Mouse (Mus musculus) adrenal gland, adult 18-20 months (tissue): ENCODE data around the gene Dab2ip. TPM values are rescaled to one million over a fixed set of nuclear protein-coding genes. Genes with fewer than 3 reads are reported as not detected.

Source experiments
- DNase-seq, 2 experiments: peaks; one replicate each; pipeline ENCODE4 v3.0.0; 2021 to 2022; ENCODE audit warnings: low spot score in 2 of 2
- total RNA-seq, 2 experiments: library from RNA; stranded (reverse); gene quantifications; 1 replicate in 1 of 2; 2 replicates in 1 of 2; pipeline ENCODE4 v1.2.3; 2021

Dab2ip gene
- total RNA-seq, 2 experiments from 2014 or later: 43.5 to 87.3 TPM

- no peak for DNase-seq
Observed at GRCm38 (mm10) chr2:35702001-35702400, 143.9 kb downstream of the Dab2ip start.

GRCm38 (mm10) chr2:35702608-35703007 is 144.5 kb downstream of the Dab2ip start:
- no peak for DNase-seq

DNA sequence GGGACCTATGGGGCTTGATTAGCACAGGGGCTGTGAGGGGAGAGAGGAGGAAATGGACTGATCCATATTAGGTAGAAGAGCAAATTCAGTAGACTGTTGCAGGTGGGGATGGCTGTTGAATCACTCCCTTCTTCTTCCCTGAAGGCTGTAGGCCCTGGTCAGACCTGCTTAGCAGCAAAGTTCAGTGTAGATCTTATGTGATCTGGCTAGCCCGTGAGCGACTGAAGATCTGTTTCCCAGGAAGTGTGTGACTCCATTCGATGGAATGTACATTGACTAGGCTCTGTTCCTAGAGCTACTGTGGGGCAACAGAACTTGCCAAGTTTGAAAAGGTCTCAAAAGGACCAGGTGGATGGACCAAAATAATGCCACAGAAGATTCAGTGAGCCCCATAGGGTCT is 145.2 kb downstream of the Dab2ip start:
- DNase-seq: no peak

- no peak for DNase-seq
Observed at GRCm38 (mm10) chr2:35712611-35713010, 154.5 kb downstream of the Dab2ip start.

DNA sequence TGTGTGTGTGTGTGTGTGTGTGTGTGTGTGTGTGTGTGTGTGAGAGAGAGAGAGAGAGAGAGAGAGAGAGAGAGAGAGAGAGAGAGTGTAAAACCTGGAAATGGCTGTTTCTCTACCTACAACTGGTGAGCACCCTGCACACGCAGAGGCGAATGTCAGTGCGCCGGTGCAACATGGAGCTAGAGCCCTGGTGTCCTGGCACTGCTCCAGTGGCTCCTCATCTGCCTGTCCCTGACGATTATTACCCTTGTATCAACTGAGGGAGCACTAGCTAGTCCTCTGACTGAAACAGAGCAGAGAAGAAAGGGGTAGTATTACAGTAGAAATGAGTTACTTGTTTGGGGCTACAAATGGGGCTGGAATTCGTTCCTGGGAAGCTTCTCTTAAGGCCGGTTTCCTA is 155.4 kb downstream of the Dab2ip start:
- DNase-seq: no peak

- no peak for DNase-seq
Observed at GRCm38 (mm10) chr2:35714742-35715167, 156.7 kb downstream of the Dab2ip start.

DNA sequence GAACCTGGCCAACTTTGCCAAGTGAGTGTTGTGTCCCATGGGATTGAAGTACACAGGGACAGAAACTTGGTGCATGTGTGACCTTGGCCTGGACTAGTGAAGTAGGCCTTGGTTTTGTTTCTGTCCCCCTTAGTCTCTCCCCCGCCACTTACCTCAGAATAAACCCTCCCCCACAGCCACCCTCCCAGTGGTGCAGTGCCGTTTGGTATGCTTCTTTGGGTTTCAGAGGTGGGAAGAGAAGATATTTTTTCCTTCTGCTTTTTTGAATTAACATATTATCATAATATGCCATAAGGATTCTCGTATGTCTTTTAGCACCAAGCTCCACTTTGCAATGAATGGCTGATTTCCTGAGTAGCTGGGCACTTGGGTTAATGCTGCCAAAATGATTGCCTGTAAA is 157.4 kb downstream of the Dab2ip start:
- DNase-seq: no peak

- no peak for DNase-seq
Observed at GRCm38 (mm10) chr2:35716175-35716574, 158.1 kb downstream of the Dab2ip start.

GRCm38 (mm10) chr2:35718003-35718500 is 160.0 kb downstream of the Dab2ip start:
- no peak for DNase-seq

DNA sequence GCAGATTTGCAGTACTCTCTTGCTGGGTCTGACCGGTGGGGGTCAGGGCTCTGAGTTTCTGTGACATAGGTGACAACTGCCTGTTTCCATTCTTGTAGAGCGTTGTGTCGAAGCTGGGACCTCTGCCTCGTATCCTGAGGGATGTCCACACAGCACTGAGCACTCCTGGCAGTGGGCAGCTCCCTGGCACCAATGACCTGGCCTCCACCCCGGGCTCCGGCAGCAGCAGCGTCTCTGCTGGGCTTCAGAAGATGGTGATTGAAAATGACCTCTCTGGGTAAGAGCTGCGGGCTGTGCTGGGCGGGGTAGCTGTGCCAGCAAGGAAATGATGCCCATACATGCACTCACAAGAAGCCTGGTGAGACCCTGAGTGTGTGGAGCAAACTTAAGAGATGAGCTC is 160.6 kb downstream of the Dab2ip start:
- DNase-seq: no peak

DNA sequence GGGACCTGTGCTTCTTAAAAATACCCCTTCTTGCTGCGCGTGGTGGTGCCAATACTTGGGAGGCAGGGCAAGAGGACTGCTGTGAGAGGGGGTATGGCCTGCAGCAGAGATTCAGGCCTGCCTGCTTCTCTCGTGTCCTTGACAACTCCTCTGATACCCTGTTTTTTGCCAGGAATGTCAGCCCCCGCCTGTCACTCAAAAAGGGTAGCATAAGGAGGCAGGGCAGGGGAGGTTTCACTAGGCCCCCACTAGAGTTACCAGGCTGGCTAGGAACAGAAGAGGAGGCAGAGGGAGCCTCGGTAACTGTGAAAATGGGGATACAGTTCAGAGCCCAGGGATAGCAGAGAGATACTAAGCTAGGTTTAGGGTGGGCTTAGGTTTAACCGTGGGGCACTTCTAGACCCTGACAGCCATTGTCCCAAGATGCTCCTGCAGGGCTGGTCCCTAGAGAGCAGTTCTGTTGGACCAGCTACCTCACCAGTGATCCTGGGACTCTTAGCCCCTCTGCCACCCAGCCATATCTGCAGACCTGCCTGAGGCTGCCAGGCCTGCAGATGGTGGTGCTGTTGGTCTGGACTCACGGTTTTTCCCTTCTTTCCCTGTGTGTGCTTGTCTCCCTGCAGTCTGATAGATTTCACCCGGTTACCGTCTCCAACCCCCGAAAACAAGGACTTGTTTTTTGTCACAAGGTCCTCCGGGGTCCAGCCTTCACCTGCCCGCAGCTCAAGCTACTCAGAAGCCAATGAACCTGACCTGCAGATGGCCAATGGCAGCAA is 161.4 kb downstream of the Dab2ip start:
- DNase-seq: no peak

DNA sequence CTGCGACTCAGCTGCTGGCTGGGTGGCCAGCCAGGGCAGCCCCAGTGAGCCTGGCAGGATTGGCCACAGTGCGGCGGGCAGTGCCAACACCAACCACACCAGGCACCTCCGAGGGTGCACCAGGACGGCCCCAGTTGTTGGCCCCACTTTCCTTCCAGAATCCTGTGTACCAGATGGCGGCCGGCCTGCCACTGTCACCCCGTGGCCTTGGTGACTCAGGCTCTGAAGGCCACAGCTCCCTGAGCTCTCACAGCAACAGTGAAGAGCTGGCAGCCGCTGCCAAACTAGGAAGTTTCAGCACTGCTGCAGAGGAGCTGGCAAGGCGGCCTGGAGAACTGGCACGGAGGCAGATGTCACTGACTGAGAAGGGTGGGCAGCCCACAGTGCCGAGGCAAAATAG is 162.0 kb downstream of the Dab2ip start:
- DNase-seq: peak; percentile 62 to 66

GRCm38 (mm10) chr2:35720550-35720949 is 162.5 kb downstream of the Dab2ip start:
- DNase-seq: no peak

GRCm38 (mm10) chr2:35720956-35721355 is 162.9 kb downstream of the Dab2ip start:
- no peak for DNase-seq

DNA sequence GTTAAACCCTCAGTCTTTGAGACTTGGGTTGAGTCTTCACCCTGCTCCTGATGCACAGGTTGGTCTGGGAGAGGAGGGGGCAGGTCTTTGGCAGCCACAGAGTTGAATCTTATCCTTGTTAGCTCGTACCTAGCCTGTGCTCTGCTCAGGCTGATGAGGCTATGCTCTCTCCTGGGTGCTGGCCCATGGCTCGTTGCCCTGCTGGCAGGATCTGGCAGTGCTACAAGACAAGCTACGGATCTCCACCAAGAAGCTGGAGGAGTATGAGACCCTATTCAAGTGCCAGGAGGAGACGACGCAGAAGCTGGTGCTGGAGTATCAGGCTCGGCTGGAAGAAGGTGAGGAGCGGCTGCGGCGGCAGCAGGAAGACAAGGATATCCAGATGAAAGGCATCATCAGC is 164.8 kb downstream of the Dab2ip start:
- DNase-seq: no peak

DNA sequence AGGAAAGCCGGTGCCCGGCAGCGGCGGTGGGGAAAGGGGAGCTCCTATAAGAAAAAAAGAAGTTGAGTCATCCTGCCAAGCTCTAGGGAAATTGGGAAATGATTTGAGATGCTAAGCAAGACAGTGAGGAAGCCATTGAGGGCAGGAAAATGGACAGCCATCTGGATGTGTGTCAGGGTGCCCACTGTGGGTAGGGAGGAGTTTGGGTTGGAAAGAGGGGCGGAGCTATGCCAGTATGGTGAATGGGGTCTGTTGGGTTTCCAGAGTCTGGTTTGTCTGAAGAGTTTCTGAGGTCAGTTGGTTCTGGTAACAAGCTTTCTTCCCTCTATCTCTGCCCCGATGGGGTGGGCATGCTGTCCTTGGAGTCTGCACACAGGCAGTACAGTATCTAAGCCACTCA is 165.2 kb downstream of the Dab2ip start:
- DNase-seq: no peak

DNA sequence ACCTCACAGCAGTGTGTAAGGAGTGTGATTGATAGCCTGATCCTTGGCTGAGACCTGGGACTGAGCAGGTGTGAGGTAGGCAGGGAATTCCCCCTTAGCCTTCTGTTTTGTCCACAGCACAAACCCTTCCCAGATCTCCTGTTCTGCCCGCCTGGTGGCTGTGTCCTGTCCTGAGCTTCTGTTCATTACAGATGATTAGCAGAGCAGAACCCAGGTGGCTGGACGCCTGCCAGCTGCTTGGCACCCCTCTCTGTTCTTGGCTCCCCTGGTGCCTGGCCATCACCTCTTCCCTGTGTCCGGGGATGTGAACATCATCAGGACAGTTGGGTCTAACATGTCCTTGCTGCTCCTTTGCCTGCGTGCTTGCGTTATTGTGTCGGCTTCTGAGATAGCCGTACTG is 165.6 kb downstream of the Dab2ip start:
- DNase-seq: no peak

DNA sequence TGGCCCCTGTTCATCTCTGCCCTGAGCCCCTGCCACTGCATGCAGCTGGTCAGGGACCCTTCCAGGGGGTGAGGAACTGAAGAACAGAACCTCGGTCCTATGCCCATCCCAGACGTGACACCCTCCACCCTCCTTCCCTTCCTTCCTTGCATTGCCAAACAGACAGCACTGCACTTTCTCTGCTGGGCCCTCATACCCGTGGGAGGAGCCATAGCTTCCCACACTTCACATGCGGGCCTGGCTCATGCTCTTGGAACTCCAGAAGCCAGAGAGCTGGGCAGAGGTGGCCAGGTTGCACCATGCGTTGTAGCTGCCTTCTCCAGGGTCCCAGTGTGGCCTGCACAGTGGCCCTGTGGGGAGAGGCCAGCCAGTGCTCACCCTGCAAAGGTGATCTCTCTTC is 170.6 kb downstream of the Dab2ip start:
- no peak for DNase-seq

DNA sequence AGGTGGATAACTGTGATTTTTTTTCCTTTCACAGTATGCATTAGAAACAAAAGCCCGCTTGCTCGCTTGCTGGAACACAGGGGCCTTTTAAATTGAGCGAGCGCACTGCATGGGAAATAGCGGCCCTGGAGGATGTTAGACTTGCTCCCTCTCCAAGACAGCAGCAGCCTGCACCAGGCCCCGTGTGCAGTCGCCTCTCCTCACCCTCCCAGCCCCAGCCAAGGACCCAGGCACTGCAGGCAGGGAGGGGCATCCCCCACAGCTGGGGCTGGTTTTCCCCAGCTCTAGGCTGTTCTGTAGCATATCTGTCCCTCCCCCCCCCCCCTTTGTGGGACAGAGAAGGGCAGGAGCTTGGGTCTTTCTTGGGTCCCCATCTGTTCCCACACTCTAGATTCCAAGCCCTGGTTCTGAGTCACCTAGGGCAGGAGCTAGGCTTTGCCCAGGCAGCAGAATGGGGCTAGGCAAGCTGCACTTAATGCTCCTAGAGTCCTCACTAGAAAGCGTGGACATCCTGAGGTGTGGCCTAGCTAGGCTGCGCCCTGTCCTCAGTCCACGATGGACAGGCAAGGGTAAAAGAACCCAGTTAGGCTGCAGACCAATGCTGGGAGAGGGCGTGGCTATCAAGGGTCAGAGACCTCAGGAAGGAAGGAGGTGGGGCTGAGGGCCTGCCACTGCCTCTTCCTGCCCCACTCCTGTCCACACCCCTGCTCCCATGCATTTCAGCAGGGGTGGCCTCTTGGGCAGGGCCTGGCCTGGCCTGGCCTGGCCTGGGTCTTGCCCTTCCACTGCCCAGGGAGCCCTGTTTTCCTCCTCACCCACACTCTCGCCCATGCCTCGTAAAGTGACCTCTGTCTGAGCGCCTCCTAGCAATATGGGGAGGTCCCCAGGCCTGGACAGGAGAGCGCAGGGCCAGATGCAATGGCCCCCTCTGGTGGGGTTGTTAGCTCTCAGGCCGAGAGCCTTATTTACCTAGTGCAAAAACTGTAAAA is 171.3 kb downstream of the Dab2ip start:
- no peak for DNase-seq

- DNase-seq: no peak
Observed at GRCm38 (mm10) chr2:35731671-35732449, 173.8 kb downstream of the Dab2ip start.

DNA sequence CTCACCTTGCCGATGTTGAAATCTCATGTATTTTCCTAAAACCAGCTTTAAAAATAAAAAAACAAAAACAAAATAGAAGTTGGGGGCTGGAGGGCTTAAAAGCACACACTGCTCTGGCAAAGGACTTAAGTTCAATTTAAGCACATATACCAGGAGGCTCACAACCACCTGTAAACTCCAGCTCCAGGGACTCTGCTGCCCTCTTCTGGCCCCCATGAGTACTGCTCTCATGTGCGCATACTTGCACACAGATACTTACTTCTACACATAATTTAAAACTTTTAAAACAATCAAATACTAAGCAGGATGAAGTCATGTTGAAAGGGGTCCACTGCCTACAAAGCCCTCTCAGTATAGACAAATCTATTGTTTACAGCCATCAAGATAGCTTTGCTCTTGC is 176.9 kb downstream of the Dab2ip start:
- DNase-seq: no peak
